Mouse (Mus musculus) heart, postnatal 10 days (tissue): Measurements from ENCODE around the gene Susd6. TPM values are rescaled to one million over a fixed set of nuclear protein-coding genes. Genes with fewer than 3 reads are reported as not detected.
A peak's percentile ranks its signal among the peaks of the same experiment; 100 is the strongest.

Experiments
- DNase-seq, 2 experiments: peaks; one replicate each; pipeline ENCODE4 v3.0.0; 2021
- intact Hi-C: fragments of 180-260 bp; cut with DNase I; formaldehyde crosslinking; loops from one replicate; pipeline ENCODE4 v1.15.1; 2025
- total RNA-seq, 2 experiments: library from RNA; stranded (reverse); gene quantifications; 2 replicates each; pipeline ENCODE4 v1.2.3; 2021

The Susd6 gene
- total RNA-seq, 2 experiments from 2014 or later: 58.3 to 60.9 TPM

- DNase-seq: no peak
- intact Hi-C loops: no loop called here
These were observed 40.5 kb downstream of the Susd6 start for GRCm38 (mm10) chr12:80830820-80831219.

DNA sequence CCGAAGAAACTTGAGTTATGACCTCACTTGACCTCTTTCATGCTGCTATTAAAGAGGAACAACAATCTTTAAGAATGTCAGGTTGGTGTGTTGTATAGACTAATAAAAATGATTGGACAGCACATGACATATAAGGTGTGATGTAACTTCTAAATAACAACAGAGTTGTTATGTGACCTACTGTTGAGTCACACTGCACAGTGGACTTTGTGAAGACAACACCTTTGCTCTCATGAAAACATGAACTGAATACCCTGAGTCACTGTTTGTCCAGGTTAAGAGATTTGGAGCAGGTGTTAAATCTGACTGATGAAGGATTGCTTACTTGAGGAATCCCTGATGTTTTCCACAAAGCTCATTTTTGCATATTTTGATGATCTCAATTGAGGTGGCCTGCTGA, 42.0 kb downstream of the Susd6 start:
- DNase-seq: no peak
- intact Hi-C loops: no loop called here

GRCm38 (mm10) chr12:80833541-80833940, 43.2 kb downstream of the Susd6 start:
- DNase-seq: peak; percentile 60 to 61
- intact Hi-C loops: no loop called here

GRCm38 (mm10) chr12:80834156-80834900, 44.0 kb downstream of the Susd6 start:
- intact Hi-C loops: no loop called here
- DNase-seq: no peak

DNA sequence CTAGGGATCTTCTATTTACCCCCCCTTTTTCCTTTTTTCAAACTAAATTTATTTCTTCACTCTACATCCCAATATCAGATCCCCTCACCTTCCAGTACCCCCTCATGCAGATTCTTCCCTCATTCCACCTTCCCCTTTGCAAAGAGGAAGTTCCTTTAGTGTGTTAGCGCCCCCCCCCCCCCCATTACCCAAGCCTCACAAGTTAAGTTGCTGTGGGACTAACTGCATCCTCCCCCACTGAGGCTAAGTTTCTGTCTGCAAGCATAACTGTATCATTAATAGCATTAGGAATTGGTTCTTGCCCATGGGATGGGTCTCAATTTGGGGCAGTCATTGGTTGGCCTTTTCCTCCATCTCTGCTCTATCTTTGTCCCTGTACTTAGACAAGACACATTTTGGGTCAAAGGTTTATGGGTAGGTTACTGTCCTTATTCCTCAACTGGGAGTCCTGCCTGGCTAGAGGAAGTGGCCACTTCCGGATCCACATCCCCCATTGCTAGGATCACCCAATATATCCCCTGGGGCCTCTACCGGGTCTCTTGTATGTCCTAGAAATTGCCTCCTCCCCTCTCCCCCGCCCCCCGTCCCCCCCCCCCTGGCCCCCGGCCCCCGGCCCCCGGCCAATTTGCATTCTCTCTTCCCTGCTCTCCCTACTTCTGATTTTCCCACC, 44.7 kb downstream of the Susd6 start:
- DNase-seq: no peak
- intact Hi-C loops: no loop called here

- DNase-seq: no peak
- intact Hi-C loops: no loop called here
These were observed 47.3 kb downstream of the Susd6 start for GRCm38 (mm10) chr12:80837614-80838013.

GRCm38 (mm10) chr12:80838271-80838670, 48.0 kb downstream of the Susd6 start:
- DNase-seq: no peak
- intact Hi-C loops: no loop called here

- intact Hi-C loops: no loop called here
- no peak for DNase-seq
These were observed 48.5 kb downstream of the Susd6 start for GRCm38 (mm10) chr12:80838787-80839186.

- no peak for DNase-seq
- intact Hi-C loops: no loop called here
These were observed 49.3 kb downstream of the Susd6 start for GRCm38 (mm10) chr12:80839631-80840030.

- intact Hi-C loops: no loop called here
- no peak for DNase-seq
These were observed 51.3 kb downstream of the Susd6 start for GRCm38 (mm10) chr12:80841618-80842017.

DNA sequence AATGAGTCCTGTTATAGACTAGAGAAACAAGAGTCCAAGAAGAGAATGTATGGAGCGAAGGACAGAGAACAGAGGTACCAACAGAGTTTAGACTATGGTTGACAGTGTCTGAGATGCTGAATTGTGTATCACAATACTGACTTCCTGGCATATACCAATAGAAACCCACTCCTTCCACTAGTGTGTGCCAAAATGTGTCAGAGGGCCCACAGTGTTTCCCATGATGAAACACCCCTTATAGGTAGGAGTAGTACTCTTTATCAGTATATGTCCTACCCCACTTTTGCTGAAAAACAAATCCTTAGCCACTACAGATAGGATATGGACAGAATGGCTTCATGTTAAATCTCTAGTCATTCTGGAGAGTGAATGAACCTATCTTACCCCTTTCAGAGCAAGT, 52.3 kb downstream of the Susd6 start:
- DNase-seq: no peak
- intact Hi-C loops: no loop called here

DNA sequence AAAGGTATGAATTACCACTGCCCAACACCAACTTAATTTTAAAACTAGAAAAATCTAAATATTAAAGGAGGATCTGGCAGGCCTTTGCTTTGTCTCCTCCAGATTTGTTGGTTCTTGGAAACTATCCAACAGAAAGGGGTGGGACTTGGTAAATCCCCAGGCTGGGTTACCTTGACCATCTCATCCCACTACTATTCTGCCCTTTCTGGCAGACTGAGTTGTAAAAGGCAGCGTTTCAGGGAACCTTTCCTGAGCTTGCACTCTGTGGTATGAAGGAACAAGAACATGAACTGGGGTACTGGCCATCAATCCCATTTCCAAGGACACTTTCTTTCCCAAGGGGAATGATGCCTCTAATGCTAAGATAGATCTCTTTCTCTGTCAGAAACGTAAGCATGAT, 52.9 kb downstream of the Susd6 start:
- DNase-seq: no peak
- intact Hi-C loops: no loop called here

DNA sequence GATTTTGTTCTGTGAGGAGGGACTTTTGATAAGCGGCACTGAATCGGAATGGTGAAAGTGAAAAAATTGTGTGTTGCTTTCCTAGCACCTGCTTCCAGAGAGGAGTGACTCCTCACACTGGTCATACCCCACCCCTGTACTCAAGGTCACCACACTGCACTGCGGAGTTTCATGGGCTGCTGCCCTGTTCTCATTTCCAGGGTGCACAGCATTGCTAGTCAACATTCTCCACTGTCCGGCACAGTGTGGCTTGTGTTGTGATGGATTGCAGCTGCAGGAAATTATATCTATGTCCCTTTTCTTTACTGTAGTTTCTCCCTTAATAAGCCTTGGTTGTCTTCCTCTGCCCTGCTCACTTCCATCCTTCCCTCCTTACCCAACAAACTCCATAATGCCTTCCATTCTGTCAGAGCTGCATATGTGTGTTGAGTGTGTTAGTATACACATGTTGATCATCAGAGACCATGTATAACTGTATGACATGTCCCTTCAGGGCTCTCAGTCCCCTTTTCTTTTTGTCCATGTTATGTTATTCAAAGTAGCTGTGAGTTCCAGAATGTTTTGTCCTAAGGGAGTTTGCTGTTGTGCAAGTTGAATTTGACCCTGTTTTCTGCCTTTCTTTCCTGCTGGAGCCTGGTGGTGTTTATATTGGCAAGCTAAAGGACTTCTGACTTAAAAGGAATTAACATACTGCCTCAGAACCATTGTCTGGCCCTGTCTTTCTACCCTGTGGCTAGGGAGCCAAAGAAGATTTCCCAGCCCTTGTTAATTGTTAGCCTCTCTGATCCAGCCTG, 53.5 kb downstream of the Susd6 start:
- peak; percentile 51 to 58 for DNase-seq
- intact Hi-C loops: no loop called here

GRCm38 (mm10) chr12:80845901-80846300, 55.6 kb downstream of the Susd6 start:
- DNase-seq: no peak
- intact Hi-C loops: no loop called here

DNA sequence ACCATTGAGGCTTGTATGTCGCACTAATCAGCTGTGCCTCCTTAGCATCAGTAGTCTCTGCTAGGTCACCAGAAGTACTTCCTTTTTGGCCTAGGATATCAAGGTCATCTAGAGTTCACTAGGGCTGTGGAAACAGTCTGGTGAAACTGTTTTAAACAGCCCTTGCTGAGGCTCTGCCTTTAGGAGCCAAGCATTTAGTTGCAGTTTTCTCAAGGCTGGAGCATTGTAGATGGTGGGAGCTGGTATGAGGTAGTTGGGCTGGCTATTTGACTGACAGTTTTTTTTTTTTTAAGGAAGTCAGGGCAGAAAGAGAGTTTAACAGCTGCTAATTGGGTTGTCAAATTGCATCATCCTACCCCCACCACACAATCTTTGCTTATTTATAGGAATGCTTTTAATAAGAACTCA, 56.6 kb downstream of the Susd6 start:
- intact Hi-C loops: no loop called here

GRCm38 (mm10) chr12:80852001-80852400, 61.7 kb downstream of the Susd6 start:
- no peak for DNase-seq
- intact Hi-C loops: no loop called here

More for the DNA sequence above, 56.6 kb downstream of the Susd6 start:
- DNase-seq: peak in 1 of 2 experiments; percentile 27

DNA sequence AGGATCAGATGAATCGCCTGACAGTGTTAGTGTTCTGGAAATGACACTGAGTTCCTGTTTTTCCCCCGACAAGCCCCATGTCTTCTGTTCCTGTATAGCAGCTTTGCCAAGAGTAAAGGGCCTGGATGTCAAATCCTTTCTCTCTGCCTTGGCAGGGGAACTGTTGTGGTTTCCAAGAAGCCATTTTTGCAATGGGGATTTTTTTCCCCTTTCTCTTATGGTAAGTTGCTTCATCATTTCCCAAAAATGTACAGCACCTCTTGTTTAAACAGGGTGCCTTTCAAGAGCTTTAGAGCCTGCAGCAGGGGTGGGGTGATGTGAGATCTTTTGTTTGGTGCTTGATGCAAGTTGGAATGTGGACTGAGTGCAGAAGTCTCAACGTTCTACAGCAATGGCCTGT, 63.4 kb downstream of the Susd6 start:
- intact Hi-C loops: no loop called here

DNA sequence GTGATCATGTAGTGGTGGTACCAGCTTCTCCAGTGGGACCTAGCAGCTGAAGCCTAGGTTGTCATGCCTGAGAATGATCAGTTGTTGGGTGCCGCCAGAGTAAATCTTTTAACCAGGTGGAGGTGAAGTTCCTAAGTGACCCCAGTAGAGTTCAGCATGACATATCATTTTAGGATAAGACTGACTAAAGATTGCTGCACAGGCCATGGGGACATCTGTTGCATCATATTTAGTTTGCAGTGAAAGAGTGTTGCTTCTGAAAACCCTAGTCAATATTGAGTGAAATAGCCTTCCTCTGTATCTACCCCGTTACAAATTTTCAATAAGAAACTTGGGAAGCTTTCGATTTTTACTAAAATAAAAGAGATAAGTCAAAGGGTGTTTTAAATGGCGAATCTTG, 64.4 kb downstream of the Susd6 start:
- intact Hi-C loops: no loop called here
- no peak for DNase-seq

More for the DNA sequence above, 63.4 kb downstream of the Susd6 start:
- DNase-seq: peak; percentile 45 to 60

- intact Hi-C loops: no loop called here
- DNase-seq: no peak
These were observed 64.8 kb downstream of the Susd6 start for GRCm38 (mm10) chr12:80855100-80855499.

- intact Hi-C loops: no loop called here
- no peak for DNase-seq
These were observed 65.3 kb downstream of the Susd6 start for GRCm38 (mm10) chr12:80855581-80855980.

GRCm38 (mm10) chr12:80857636-80858293, 67.5 kb downstream of the Susd6 start:
- DNase-seq: no peak
- intact Hi-C loops: no loop called here
